Mouse (Mus musculus) embryonic fibroblast, embryonic 13.5 days (primary cell): ENCODE measurements around the gene Gm20388.

ENCODE experiments used
- CTCF ChIP-seq: IDR thresholded peaks from 2 replicates; pipeline ENCODE4 v1.5.1; 2011; ENCODE audit warnings: mild to moderate bottlenecking, control low read depth, low read length, moderate library complexity, borderline replicate concordance; ENCODE audit not compliant: insufficient read depth
- POLR2A ChIP-seq: IDR thresholded peaks from 2 replicates; pipeline ENCODE4 v1.6.1; 2011; ENCODE audit warnings: low read depth, mild to moderate bottlenecking, control low read depth, low read length, moderate library complexity

DNA sequence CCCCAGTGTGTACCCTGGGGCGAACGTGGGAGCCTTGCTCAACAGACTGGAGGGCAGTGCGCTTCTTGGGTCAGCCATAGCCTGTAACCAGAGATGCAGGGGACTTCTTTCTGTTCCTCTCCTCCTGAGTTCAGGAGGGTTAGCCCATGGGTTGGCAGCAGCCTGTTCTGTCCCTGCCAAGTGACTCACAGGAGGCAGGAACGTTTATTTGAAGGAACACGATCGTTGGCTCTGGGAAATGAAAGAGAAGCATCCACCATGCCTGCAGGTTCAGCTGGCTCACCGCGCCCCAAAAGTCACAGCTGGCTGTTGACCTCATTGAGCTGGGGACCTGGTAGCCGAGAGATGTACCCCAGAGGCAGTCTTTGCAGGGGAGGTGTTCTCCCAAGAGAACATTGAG lies 397.9 kb downstream of the Gm20388 start:
- TF ChIP-seq CTCF (no peak), POLR2A (no peak)
